Mouse (Mus musculus) brown adipose tissue, adult 24 weeks (tissue): ENCODE measurements around the gene Mc3r. TPM values are rescaled to one million over a fixed set of nuclear protein-coding genes. Genes with fewer than 3 reads are reported as not detected.

Experiments
- H3K27ac ChIP-seq: fragments of 200-500 bp; replicated peaks from 2 replicates; pipeline ENCODE4 v1.5.1; 2012; ENCODE audit warnings: low read depth, mild to moderate bottlenecking, low read length
- H3K4me1 ChIP-seq: fragments of 200-500 bp; 2 replicates; pipeline ENCODE4 v1.6.1; 2012; ENCODE audit warnings: low read length, mixed read lengths; ENCODE audit not compliant: control insufficient read depth, insufficient read depth, insufficient read length
- H3K4me3 ChIP-seq: fragments of 200-500 bp; 2 replicates; pipeline ENCODE4 v1.5.1; 2012; ENCODE audit warnings: low read depth, mild to moderate bottlenecking, low read length, moderate library complexity; ENCODE audit not compliant: insufficient read depth
- polyA plus RNA-seq: library from polyadenylated mRNA; stranded (reverse); fragments of >200 nt; gene quantifications from 2 replicates; pipeline ENCODE4 v1.2.4, GENCODE M21; 2012; ENCODE audit not compliant: missing spikeins, insufficient read depth, insufficient read length

Gene Mc3r
- polyA plus RNA-seq, 1 experiment = not detected

DNA sequence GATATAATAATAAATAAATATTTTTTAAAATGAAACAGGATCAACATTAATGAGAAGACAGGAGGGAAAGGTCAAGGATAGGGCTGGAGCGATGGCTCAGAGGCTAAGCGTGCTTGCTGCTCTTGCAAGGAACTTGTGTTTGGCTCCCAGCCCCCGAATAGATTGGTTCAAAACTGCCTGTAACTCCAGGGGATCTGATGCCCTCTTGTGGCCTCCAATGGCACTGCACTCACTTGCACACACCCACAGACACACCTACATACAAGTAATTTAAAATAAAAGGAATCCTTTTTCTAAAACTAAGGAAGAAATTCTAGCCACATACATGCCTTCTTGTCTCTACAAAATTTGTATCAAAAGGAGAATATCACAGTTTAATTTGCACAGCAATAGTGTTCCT, 20.5 kb upstream of the Mc3r start:
- Histone ChIP-seq H3K4me3 (no peak overlapping the region), H3K4me1 (no peaks in the 10 kb centered on the region)

DNA sequence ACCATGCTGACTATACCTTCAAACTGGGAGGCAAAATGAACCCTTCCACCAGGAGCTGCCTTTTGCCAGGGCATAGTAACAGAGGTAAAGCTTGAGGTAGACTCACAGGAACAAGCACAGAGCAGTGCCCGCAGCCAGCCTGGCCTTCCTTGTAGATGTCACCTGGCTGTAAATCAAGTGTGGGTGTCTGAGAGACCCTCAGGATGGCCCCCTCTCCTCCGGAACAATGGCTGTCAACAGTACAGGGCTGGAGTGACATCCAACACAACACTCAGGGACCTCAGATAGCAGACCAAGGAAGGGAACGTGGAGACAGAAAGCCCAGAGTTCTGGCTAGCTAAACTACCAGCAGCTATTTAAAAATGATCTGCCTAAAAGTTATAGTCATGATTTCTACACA, 19.1 kb upstream of the Mc3r start:
- H3K27ac ChIP-seq = no peak overlapping the region
- no peaks in the 10 kb centered on the region for H3K4me1 ChIP-seq
- no peak overlapping the region for H3K4me3 ChIP-seq

More for the DNA sequence above, 20.5 kb upstream of the Mc3r start:
- H3K27ac ChIP-seq = no peak overlapping the region

DNA sequence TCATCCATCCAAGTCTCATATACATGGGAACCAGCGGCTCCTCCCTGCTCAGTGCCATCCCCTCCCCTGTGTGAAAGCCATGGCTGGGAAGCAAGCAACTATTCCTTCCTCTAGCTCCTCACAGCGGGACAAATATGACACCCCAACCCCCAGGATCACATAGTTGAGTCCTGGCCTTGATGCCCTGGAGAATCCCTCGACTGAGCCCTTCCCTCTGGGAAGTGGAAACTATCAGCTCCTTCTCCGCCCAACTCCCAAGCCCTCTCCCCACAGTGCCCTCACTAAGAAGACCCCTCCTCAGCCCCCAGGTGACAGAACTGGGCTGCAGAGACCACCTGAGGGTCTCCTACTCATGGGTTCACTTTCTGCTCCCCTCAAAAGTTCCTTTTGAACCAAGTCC, 18.2 kb upstream of the Mc3r start:
- Histone ChIP-seq H3K27ac (no peak overlapping the region), H3K4me3 (no peak overlapping the region), H3K4me1 (no peaks in the 10 kb centered on the region)

DNA sequence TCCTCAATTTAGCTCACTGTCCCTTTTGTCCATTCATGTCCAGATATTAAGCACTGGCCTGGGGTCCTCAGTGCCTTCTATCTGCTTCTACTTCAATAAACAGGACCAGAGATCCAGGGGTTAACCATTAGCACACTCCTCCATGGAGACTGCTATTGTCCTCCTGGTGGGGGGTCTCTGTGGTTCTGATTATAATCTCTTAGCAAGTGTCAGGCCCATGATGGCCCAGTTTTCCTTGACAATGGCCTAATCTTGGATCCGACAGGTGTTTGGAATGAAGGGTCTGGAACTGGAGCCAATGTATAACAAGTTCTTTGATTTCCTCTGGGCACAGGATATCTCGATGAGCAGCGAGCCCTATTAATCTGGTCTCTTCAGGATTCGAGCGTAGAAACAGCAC, 10.1 kb upstream of the Mc3r start:
- Histone ChIP-seq H3K4me3 (no peak overlapping the region), H3K27ac (no peak overlapping the region), H3K4me1 (no peaks in the 10 kb centered on the region)

DNA sequence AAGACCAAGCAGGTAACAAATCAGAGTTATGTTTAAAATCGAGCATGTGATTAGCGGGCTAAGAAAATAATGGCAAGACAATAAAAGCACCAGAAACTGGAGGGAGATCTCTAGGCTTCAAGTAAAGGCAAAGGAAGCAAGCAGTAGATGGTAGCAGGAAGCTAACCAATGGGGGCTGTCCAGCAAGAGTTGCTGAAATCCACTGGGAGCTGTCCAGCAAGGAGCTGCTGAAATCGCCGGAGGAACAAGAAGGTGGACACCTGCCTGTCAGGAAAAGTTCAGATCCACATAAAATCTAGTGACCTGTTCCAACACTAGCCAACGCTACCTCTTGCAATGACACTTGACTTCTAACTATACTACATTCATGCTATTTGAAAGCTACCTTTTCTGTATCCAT, 7.3 kb upstream of the Mc3r start:
- Histone ChIP-seq H3K4me1 (no peaks in the 10 kb centered on the region), H3K4me3 (no peak overlapping the region), H3K27ac (no peak overlapping the region)

DNA sequence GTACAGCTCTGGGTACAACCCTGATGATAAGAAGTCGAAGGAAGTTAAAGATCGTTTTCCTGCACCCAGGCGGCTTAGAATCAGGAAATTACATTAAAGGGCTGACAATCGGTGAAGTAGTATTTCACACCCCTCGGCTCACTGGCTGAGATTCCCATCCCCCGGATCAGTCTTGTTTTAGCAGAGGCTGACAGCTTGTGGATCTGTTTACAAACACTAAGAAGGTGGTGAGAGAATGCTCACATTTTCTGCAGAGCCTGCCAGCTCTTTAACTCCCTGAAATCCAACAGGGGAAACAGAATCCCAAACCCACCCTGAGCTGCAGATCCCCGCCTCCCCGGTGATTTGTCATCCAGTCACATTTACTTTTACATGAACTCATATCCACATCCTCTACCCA, 2.8 kb upstream of the Mc3r start:
- Histone ChIP-seq H3K4me1 (no peaks in the 10 kb centered on the region), H3K4me3 (no peak overlapping the region), H3K27ac (no peak overlapping the region)

DNA sequence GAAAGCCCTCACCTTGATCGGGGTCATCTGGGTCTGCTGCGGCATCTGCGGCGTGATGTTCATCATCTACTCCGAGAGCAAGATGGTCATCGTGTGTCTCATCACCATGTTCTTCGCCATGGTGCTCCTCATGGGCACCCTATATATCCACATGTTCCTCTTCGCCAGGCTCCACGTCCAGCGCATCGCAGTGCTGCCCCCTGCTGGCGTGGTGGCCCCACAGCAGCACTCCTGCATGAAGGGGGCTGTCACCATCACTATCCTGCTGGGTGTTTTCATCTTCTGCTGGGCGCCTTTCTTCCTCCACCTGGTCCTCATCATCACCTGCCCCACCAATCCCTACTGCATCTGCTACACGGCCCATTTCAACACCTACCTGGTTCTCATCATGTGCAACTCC, 1.0 kb downstream of the Mc3r start:
- H3K27ac ChIP-seq = no peak overlapping the region
- H3K4me1 ChIP-seq = no peaks in the 10 kb centered on the region
- H3K4me3 ChIP-seq = no peak overlapping the region

DNA sequence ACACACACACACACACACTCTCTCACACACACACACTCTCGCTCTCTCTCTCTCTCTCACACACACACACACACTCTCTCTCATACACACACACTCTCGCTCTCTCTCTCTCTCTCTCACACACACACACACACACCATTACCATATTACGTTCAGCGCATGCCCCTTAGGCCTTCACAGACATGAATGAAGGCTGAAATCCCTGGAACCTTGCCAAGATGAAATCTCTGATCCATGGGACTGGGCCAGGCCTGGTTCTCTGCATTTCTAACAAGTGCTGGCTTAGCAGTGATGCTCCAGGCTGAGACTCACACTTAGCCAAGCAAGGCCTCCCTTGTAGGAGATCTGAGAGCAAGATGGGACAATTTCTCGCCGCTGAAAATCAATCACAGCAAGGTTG, 8.1 kb downstream of the Mc3r start:
- Histone ChIP-seq H3K4me3 (no peak overlapping the region), H3K4me1 (no peaks in the 10 kb centered on the region), H3K27ac (no peak overlapping the region)

DNA sequence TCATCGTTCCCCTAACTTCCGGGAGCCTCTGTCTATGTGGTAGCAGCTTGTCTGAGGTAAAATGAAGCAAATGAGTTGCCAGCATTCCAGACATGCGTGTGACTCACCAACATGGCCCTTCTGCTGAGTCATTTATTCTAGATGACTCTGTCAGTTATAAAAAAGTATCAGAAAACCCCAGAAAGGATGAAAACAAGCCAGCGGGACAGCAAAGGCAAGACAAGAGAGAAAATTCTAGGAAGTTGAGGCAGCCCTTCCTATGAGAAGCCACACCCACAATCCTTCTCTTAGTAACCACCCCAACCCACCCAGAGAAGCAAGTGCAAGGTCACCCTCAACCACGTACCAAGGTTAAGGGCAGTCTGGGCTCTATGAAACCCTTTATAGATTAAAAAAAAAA, 8.7 kb downstream of the Mc3r start:
- no peak overlapping the region for H3K4me3 ChIP-seq
- no peak overlapping the region for H3K27ac ChIP-seq
- H3K4me1 ChIP-seq = no peaks in the 10 kb centered on the region

DNA sequence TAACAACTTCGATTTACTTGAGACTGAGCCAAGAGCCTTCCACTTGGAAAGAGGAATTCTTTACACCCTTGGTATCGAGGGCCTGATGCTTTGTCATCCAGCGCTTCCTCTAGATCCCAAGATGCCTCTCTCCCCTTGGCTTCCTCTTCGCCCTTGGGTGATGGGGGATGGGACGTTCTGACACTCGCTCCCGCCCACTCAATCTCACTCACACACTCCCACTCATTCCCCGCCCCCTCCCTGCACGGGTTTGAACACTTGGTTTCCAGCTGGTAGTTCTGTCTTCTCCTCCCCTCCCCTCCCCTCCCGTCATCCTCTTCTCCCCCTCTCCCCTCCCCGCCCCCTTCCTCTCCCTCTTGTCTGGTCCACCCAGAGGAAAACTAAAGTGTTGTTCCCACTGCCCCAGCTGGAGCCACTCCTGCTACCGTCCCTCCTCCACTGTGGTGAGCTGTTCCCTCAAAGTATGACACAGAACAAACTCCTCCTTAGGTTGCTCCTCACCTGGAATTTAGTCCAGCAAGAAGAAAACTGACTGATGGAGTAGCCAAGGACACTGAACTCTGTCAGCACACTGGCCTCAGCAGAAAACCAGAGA, 9.3 kb downstream of the Mc3r start:
- no peak overlapping the region for H3K27ac ChIP-seq
- H3K4me3 ChIP-seq = no peak overlapping the region
- no peaks in the 10 kb centered on the region for H3K4me1 ChIP-seq

DNA sequence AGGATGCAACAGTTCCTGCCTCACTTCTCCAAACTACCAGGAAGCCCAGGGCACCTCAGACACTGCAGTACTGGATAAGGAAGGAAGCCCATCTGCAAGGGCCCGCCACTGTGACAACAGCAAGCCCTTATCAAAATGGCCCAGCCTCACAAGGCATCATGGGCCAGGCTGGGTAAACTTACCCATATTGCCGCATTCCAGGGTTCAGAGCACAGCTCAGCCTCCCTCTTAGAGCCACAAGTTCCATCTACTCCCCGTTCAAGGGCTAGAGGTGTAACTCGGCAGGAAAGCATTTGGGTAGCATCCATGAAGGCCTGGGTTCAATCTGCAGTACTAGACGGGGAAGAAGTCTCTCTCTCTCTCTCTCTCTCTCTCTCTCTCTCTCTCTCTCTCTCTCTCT, 11.8 kb downstream of the Mc3r start:
- Histone ChIP-seq H3K27ac (no peak overlapping the region), H3K4me1 (no peaks in the 10 kb centered on the region), H3K4me3 (no peak overlapping the region)

DNA sequence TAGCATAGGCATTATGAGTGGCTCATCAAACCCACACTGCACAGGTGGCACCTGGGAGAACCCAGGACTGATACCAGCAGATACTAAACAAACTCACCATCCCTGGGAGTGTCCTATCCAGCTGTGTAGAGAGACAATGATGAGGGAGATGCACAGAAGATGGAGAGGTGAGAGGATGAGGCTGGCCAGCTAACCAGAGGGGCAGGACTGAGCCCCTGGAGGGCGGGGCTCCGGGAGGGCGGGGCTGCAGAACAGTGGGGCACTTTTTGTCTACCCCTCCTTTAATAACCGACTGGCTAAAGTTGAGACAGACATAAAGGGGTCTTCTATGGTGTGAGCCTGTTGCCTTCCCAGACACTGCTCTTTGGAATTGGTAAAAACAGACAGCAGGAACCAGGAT, 13.1 kb downstream of the Mc3r start:
- no peaks in the 10 kb centered on the region for H3K4me1 ChIP-seq
- H3K4me3 ChIP-seq = no peak overlapping the region
- no peak overlapping the region for H3K27ac ChIP-seq

DNA sequence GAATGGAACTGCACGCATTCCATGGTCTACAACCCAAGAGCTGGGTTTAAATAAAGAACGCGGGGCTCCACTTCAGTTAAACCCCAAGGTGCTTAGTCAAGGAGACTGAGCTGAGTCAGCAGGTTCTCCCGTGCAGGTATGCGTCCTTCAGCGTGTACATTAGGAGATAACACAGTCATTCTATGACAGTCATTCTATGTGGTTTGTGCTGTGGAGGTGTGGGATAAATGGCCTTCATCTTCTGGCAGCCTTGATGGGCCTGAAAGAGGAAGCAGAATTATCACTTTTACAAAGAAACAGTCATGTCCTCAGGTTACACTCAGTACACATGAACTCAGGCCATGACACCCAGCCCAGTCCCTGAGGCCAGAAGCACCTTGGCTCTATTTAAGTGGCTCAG, 14.9 kb downstream of the Mc3r start:
- no peak overlapping the region for H3K4me3 ChIP-seq
- no peak overlapping the region for H3K27ac ChIP-seq

DNA sequence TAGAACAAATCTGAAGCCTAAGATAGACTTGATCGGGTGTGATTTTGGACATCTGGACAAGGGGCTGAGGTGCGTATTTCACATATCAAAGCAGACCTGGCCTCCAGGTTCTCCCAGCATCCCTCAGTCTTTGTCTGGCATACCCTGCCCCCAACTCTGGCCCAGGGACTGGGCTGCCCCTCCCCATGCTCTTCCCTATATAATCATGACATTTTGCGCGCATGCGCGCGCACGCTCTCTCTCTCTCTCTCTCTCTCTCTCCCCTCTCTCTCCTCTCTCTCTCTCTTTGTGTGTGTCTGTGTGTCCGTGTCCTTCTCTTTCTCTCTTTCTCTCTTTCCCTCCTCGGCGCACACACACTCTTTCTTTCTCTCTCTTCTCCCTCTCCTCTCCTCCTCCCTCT, 21.6 kb downstream of the Mc3r start:
- H3K4me3 ChIP-seq = no peak overlapping the region
- no peak overlapping the region for H3K27ac ChIP-seq
- no peaks in the 10 kb centered on the region for H3K4me1 ChIP-seq

More for the DNA sequence above, 14.9 kb downstream of the Mc3r start:
- no peaks in the 10 kb centered on the region for H3K4me1 ChIP-seq

DNA sequence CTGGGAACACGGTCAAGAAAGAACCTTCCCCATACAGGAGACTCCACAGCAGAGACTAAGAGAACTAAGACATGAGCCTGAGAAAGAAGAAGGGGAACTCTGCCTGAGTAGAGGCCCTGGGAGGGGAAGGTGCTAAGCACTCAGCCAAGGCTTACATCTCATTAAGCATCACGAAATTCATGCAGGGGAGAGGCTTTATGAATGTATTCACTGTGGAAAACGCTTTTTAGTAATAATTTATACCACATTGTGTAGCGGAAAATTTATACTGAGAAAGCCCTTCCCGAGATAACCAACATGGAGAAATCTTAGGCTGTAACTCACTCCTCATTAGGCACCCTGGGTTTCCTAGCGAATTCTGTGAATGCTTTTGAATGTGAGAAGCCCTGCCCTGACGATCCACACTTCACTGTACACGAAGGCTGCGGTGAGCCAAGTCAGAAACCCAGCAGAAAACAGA, 22.2 kb downstream of the Mc3r start:
- no peaks in the 10 kb centered on the region for H3K4me1 ChIP-seq
- H3K27ac ChIP-seq = no peak overlapping the region

DNA sequence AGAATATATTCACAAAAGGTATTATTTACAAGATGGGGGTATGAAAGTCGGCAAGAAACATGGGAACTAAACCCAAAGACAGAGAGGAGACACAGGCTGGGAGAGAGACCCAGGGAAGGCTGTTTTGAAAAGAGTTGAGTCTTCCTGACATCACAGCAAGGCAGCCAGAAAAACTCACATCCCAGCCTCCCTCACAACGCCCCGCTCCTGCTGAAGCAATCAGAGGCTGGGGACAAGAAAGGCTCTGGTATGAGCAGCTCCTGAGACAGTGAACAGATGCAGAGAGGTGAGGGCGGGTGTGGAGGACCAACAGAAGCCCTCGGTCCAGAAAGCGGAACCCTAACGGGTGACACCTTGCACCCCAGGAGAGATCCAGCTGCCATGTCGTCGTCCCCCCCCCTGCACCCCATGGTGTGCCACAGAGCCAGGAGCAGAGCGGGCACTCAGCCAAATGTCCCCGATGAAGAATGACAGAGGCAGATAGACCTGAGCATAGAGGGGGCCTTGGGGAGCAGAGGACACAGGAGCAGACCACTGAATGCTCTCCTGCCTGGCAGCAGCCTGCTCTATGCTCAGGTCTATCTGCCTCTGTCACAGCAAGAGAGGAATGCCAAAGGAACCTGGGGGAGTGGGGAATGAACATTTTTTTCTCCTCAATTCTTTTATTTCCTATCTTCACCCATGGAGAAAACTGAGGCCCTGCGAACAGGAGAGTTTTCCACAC, 22.8 kb downstream of the Mc3r start:
- Histone ChIP-seq H3K4me1 (no peaks in the 10 kb centered on the region), H3K27ac (no peak overlapping the region), H3K4me3 (no peak overlapping the region)

More for the DNA sequence above, 22.2 kb downstream of the Mc3r start:
- no peak overlapping the region for H3K4me3 ChIP-seq
